ENCODE assay signal across 1 mouse cellular context in the genomic region with DNA sequence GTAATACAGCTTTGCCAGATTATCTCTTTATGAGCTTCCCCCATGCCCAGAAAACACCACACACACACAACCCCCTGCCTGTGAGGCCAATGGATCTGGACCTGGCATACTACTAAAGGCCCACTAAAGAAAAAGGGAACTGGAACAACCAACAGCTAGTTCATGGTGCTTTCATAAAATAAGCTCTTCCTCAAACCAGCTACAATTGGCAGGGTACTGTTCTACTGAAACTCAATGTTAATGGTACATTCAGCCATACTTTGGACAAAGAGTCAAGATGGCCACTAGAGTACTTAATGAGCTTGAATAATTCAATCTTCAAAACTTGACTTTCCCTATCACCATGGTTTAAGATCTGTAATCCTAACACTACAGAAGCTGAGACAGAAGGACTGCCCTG.
TF ChIP-seq lines count a peak whose summit lies in the region.

No protein-coding gene starts in this region.

TF ChIP-seq in MEL, 35 proteins besides CTCF, POLR2A, EP300 and RAD21:
- TF ChIP-seq ZKSCAN1 (IDR thresholded peaks at IDR 0.05; ENCODE audit: low read depth, low read length) (no peak), KAT2A (conservative IDR thresholded peaks at IDR 0.05; ENCODE audit: low read depth, low read length) (no peak), ZMIZ1 (IDR thresholded peaks at IDR 0.05; ENCODE audit: low read depth, low read length) (no peak), SIN3A (IDR thresholded peaks at IDR 0.05; ENCODE audit: low read length) (no peak), MYB (IDR thresholded peaks at IDR 0.05; ENCODE audit: low read depth, low read length) (no peak), TAL1 (IDR thresholded peaks at IDR 0.05; ENCODE audit: low read length) (no peak), USF2 (IDR thresholded peaks at IDR 0.05; ENCODE audit: borderline replicate concordance in 1 of 2, insufficient read depth in 1 of 2, low read depth in 1 of 2, low read length in 2 of 2) (no peak), NRF1 (IDR thresholded peaks at IDR 0.05; ENCODE audit: insufficient read depth, low read depth, low read length, poor library complexity, severe bottlenecking) (no peak), UBTF (IDR thresholded peaks at IDR 0.05; ENCODE audit: borderline replicate concordance, insufficient read depth, low read depth, low read length) (no peak), GABPA (IDR thresholded peaks at IDR 0.05; ENCODE audit: low read depth, low read length) (no peak), ETS1 (IDR thresholded peaks at IDR 0.05; ENCODE audit: low read depth, low read length) (no peak), USF1 (IDR thresholded peaks at IDR 0.05; ENCODE audit: low read depth, low read length) (no peak), NELFE (IDR thresholded peaks at IDR 0.05; ENCODE audit: low read depth, low read length) (no peak), TCF12 (IDR thresholded peaks at IDR 0.05; ENCODE audit: low read depth, low read length) (no peak), ELF1 (IDR thresholded peaks at IDR 0.05; ENCODE audit: low read depth, low read length) (no peak)
